Mouse (Mus musculus) adrenal gland, postnatal 14 days (tissue): ENCODE results near the gene Evi5. TPM values are rescaled to one million over a fixed set of nuclear protein-coding genes. Genes with fewer than 3 reads are reported as not detected.

ENCODE experiments used
- DNase-seq: peaks from one replicate; pipeline ENCODE4 v3.0.0; 2021; ENCODE audit warnings: mixed read lengths
- total RNA-seq: library from RNA; stranded (reverse); gene quantifications from 2 replicates; pipeline ENCODE4 v1.2.3, GENCODE M21; 2021

The Evi5 gene
- total RNA-seq, 1 experiment from 2014 or later = 53.6 TPM

- DNase-seq = no peak
Observed at GRCm38 (mm10) chr5:107708124-107708797, 166.6 kb downstream of the Evi5 start.

- no peak for DNase-seq
Observed at GRCm38 (mm10) chr5:107706262-107706661, 168.6 kb downstream of the Evi5 start.

- no peak for DNase-seq
Observed at GRCm38 (mm10) chr5:107705756-107706155, 169.2 kb downstream of the Evi5 start.

GRCm38 (mm10) chr5:107703207-107703763 lies 171.6 kb downstream of the Evi5 start:
- no peak for DNase-seq

- DNase-seq = no peak
Observed at GRCm38 (mm10) chr5:107701658-107702057, 173.2 kb downstream of the Evi5 start.

- DNase-seq = no peak
Observed at GRCm38 (mm10) chr5:107700873-107701272, 174.0 kb downstream of the Evi5 start.

- DNase-seq = no peak
Observed at GRCm38 (mm10) chr5:107698888-107699287, 176.0 kb downstream of the Evi5 start.

GRCm38 (mm10) chr5:107695019-107695418 lies 179.9 kb downstream of the Evi5 start:
- no peak for DNase-seq

Other genes with a start within 250 kb of the Evi5 start
- 0.30 and 0.56 TPM in 2 replicates for gene Gfi1, start 149.1 kb downstream of the Evi5 start, total RNA-seq
- gene Ube2d2b, start 45.0 kb downstream of the Evi5 start, total RNA-seq = not detected in 2 replicates
- gene Rpl5, start 25.4 kb upstream of the Evi5 start, total RNA-seq = 63.2 and 72.3 TPM in 2 replicates
- gene Fam69a, start 112.0 kb upstream of the Evi5 start, total RNA-seq = 15.5 and 18.4 TPM in 2 replicates
- gene Mtf2, start 190.6 kb upstream of the Evi5 start, total RNA-seq = 22.7 and 27.9 TPM in 2 replicates